Mouse (Mus musculus): ENCODE data around the gene Il10rb. TPM values are rescaled to one million over a fixed set of nuclear protein-coding genes. Genes with fewer than 3 reads are reported as not detected.

Gene Il10rb
- polyA plus RNA-seq, 1 experiment from 2014 or later: 44.8 TPM

DNA sequence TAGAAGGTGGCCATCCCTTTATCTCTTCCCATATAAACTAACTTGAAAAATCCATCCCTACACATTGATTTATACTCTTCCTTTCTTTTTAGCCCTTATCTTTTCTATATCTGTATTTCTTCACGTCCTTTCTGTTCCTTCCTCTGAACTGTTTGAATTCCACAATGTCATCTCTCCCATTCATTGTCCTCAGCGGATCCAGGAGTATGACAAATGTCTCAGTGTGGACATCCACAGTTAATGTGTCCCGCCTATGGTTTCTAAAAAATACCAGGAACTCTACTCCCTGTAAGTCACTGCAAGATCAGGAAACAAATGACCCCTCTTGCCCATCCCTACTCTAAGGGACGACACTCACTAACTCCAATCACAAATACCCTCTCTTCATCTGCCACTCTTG, 21.7 kb upstream of the Il10rb start:
- WGBS: 80% methylated on average over 4 of the region's 4 CpGs
- H3K4me2 ChIP-seq: no peak overlapping the region
- no peak for ATAC-seq (ENCODE audit: extremely low read depth, insufficient number of reproducible peaks, low FRiP score, low TSS enrichment)
- no peak overlapping the region for H3K27ac ChIP-seq (replicated peaks)
- no peaks in the 10 kb centered on the region for H3K9me3 ChIP-seq
- no peak overlapping the region for H3K4me3 ChIP-seq
- H3K4me1 ChIP-seq: peaks cover 23% of the 10 kb centered on the region
- no peaks in the 10 kb centered on the region for H3K27me3 ChIP-seq (replicated peaks)
- H3K36me3 ChIP-seq: peaks cover 64% of the 10 kb centered on the region
- no peak overlapping the region for H3K9ac ChIP-seq

DNA sequence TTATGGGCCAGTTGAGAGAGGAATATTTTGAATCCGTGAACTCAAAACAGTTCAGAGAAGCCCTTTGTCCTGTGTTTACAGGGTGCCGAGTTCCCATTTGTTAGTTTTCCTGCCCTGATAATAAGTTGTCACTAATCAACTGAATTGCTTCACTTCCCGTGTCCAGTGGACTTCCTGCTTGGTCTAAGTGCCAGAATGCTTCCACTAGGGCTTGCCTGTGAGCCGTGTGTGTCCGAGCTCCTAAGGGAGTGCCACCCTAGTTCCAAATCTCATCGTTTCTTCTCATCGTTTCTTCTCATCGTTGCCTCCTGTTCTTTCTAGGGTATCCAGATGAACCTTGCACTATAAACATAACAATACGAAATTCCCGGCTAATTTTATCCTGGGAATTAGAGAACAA, 20.3 kb upstream of the Il10rb start:
- H3K4me3 ChIP-seq: no peak overlapping the region
- no peaks in the 10 kb centered on the region for H3K27me3 ChIP-seq (replicated peaks)
- peaks cover 9% of the 10 kb centered on the region for H3K4me1 ChIP-seq
- peaks cover 77% of the 10 kb centered on the region for H3K36me3 ChIP-seq
- peaks cover 7% of the 10 kb centered on the region; the same call in 1 of the 2 replicates for H3K9me3 ChIP-seq
- H3K27ac ChIP-seq (replicated peaks): peak overlapping the region; percentile 30
- no peak overlapping the region for H3K4me2 ChIP-seq
- no peak for ATAC-seq (ENCODE audit: extremely low read depth, insufficient number of reproducible peaks, low FRiP score, low TSS enrichment)
- WGBS: 41% methylated on average over 10 of the region's 10 CpGs
- H3K9ac ChIP-seq: no peak overlapping the region

GRCm38 (mm10) chr16:91386419-91387120, 19.4 kb upstream of the Il10rb start:
- 88% methylated on average over 10 of the region's 10 CpGs for WGBS
- no peak overlapping the region for H3K4me3 ChIP-seq
- H3K9ac ChIP-seq: no peak overlapping the region
- H3K4me1 ChIP-seq: peaks cover 9% of the 10 kb centered on the region; the same call in 1 of the 2 replicates
- no peak overlapping the region for H3K27ac ChIP-seq (replicated peaks)
- no peak overlapping the region for H3K4me2 ChIP-seq
- H3K27me3 ChIP-seq (replicated peaks): no peaks in the 10 kb centered on the region
- no peak for ATAC-seq (ENCODE audit: extremely low read depth, insufficient number of reproducible peaks, low FRiP score, low TSS enrichment)
- peaks cover 7% of the 10 kb centered on the region; the same call in 1 of the 2 replicates for H3K9me3 ChIP-seq
- H3K36me3 ChIP-seq: peaks cover 80% of the 10 kb centered on the region

GRCm38 (mm10) chr16:91387121-91387486, 18.9 kb upstream of the Il10rb start:
- no peak overlapping the region for H3K4me3 ChIP-seq
- ATAC-seq (ENCODE audit: extremely low read depth, insufficient number of reproducible peaks, low FRiP score, low TSS enrichment): no peak
- no peak overlapping the region for H3K9ac ChIP-seq
- no peak overlapping the region for H3K4me2 ChIP-seq
- H3K4me1 ChIP-seq: peaks cover 9% of the 10 kb centered on the region; the same call in 1 of the 2 replicates
- no peaks in the 10 kb centered on the region for H3K27me3 ChIP-seq (replicated peaks)
- no peak overlapping the region for H3K27ac ChIP-seq (replicated peaks)
- H3K36me3 ChIP-seq: peaks cover 80% of the 10 kb centered on the region
- peaks cover 7% of the 10 kb centered on the region; the same call in 1 of the 2 replicates for H3K9me3 ChIP-seq
- WGBS: 91% methylated on average over 3 of the region's 3 CpGs

- H3K9ac ChIP-seq: no peak overlapping the region
- no peak overlapping the region for H3K27ac ChIP-seq (replicated peaks)
- WGBS: 93% methylated on average over 4 of the region's 4 CpGs
- peaks cover 7% of the 10 kb centered on the region; the same call in 1 of the 2 replicates for H3K9me3 ChIP-seq
- no peaks in the 10 kb centered on the region for H3K27me3 ChIP-seq (replicated peaks)
- no peak for ATAC-seq (ENCODE audit: extremely low read depth, insufficient number of reproducible peaks, low FRiP score, low TSS enrichment)
- H3K4me3 ChIP-seq: no peak overlapping the region
- H3K36me3 ChIP-seq: peaks cover 88% of the 10 kb centered on the region
- no peak overlapping the region for H3K4me2 ChIP-seq
- peaks cover 12% of the 10 kb centered on the region for H3K4me1 ChIP-seq
Measured at GRCm38 (mm10) chr16:91390100-91390499, 15.9 kb upstream of the Il10rb start.

DNA sequence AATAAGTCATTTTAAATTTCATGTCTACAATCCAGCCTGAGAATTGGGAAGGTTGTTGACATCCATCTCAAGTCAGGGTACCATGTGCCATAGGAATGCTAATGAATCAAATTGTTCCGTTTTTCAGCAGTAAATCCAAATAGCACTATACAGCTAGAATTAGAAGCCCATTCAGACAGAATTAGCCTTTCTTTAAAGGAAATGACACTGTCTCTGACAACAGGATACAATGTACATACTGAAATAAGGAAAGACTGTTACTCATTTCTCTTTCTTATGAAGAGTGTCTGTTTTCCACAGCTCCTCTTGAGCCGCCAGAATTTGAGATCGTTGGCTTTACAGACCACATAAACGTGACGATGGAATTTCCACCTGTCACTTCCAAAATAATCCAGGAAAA, 14.5 kb upstream of the Il10rb start, which contains the start of gene Gm21970:
Gene Gm21970, plus strand, starts transcription at position 301 of the 400 bp plus-strand sequence.
- H3K9ac ChIP-seq: no peak within 1 kb of the TSS
- no peak within 1 kb of the TSS for H3K4me3 ChIP-seq
- H3K27me3 ChIP-seq (replicated peaks): no peaks in the 10 kb centered on the region
- no peak within 1 kb of the TSS for H3K27ac ChIP-seq (replicated peaks)
- no peak within 1 kb of the TSS for H3K4me2 ChIP-seq
- 84% methylated on average over 5 of the region's 5 CpGs for WGBS
- peaks cover 8% of the 10 kb centered on the region for H3K4me1 ChIP-seq
- peaks cover 7% of the 10 kb centered on the region; the same call in 1 of the 2 replicates for H3K9me3 ChIP-seq
- no peak for ATAC-seq (ENCODE audit: extremely low read depth, insufficient number of reproducible peaks, low FRiP score, low TSS enrichment)
- peaks cover 92% of the 10 kb centered on the region for H3K36me3 ChIP-seq

DNA sequence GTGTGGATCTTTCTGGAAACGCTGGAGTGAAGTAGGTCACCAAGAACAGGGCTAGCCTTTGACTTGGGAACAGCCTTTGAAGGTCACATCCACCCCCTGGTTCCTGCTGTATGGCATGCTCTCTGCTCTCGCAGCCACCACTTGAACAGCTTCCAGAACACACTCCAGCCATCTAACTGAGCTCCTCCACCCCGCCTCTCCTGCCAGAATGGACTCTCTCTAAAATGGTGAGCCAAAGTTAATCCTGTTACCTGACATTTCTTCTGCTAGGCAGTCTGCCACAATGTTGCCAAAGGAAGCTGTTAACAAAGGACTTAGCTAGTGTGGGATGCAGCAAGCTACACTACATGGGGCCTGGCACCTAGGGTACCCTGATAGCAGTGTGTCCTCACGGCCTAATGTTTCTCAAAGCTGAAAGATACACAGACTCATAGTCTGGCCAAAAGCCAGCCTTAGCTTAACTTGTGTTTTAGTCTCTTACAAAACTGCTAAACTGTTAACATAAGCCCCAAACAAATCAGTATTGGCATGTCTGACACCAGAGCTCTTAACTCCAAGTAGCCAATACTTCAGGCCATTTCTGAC, 11.0 kb upstream of the Il10rb start:
- no peak for ATAC-seq (ENCODE audit: extremely low read depth, insufficient number of reproducible peaks, low FRiP score, low TSS enrichment)
- Histone ChIP-seq H3K4me1 (peaks cover 11% of the 10 kb centered on the region), H3K36me3 (peaks cover 73% of the 10 kb centered on the region), H3K4me2 (no peak overlapping the region), H3K27ac (replicated peaks) (peak overlapping the region; percentile 42), H3K9me3 (0 out of 2 replicates have a peak, but pooled peaks cover 2% of the 10 kb centered on the region), H3K4me3 (no peak overlapping the region), H3K27me3 (replicated peaks) (no peaks in the 10 kb centered on the region), H3K9ac (no peak overlapping the region)
- 45% methylated on average over 4 of the region's 4 CpGs for WGBS

DNA sequence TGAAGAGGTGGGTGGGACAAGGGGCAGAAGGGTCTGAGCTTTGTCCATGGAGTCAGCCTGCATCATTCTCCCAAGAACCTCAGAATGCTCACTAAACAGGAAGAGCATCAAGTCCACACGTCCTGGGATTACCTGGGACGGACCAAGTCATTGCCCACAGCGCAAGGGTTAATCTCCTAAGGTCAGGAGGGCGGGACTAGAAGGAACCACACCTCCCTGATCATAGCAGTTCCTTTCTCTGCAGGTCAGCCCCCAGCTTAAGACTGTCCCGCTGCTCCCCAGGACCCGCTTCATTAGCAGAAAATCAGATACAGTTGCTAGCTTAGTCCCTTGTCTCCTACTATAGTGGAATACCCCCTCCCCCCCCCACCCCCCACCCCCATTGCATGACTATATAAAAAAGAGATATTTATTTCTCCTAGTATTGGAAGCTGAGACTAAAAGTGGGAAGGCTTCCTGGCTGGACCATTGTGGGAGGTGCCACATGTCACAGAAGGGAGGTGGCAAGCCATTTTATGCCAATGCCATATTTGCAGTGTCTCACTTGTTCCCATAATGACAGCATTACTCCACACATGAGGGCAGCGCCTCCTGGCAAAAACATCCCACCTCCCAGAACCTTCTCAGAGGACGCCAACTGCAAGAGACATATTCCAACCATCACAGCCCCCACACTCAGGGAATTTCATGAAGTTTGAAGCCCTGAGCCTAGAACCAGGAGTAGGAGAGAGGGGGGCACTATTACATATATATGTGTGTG, 10.2 kb upstream of the Il10rb start:
- Histone ChIP-seq H3K36me3 (peaks cover 73% of the 10 kb centered on the region), H3K27me3 (replicated peaks) (no peaks in the 10 kb centered on the region), H3K9me3 (no peaks in the 10 kb centered on the region), H3K4me2 (no peak overlapping the region), H3K4me1 (peaks cover 11% of the 10 kb centered on the region), H3K4me3 (no peak overlapping the region), H3K27ac (replicated peaks) (no peak overlapping the region), H3K9ac (no peak overlapping the region)
- WGBS: 60% methylated on average over 8 of the region's 8 CpGs
- ATAC-seq (ENCODE audit: extremely low read depth, insufficient number of reproducible peaks, low FRiP score, low TSS enrichment): no peak

- H3K27me3 ChIP-seq (replicated peaks): no peaks in the 10 kb centered on the region
- no peak overlapping the region for H3K4me3 ChIP-seq
- H3K36me3 ChIP-seq: peaks cover 74% of the 10 kb centered on the region
- H3K4me1 ChIP-seq: peaks cover 11% of the 10 kb centered on the region
- H3K9ac ChIP-seq: no peak overlapping the region
- ATAC-seq (ENCODE audit: extremely low read depth, insufficient number of reproducible peaks, low FRiP score, low TSS enrichment): no peak
- H3K27ac ChIP-seq (replicated peaks): no peak overlapping the region
- 34% methylated on average over 10 of the region's 10 CpGs for WGBS
- H3K9me3 ChIP-seq: no peaks in the 10 kb centered on the region
- H3K4me2 ChIP-seq: no peak overlapping the region
Measured at GRCm38 (mm10) chr16:91396844-91397537, 9.0 kb upstream of the Il10rb start.

DNA sequence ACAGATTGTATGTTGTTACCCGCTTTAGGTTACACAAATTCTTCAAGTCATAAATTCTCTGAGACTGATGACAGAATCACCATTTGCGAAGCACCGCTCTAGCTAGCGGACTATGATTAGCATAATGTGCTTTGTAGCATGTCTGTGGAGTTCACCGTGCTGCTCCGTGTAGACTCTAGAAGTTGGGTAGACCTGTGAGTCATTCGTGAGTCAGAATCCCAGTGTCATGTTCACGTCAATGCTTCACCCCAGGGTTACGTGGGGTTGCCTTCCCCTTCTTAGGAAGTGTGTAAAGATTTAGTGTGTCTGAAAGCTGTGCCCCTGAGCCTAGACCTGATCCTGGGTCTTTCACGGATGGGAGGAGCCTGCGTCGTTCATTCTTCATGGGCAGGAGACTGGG, 7.9 kb upstream of the Il10rb start:
- Histone ChIP-seq H3K27ac (replicated peaks) (no peak overlapping the region), H3K4me3 (no peak overlapping the region), H3K9me3 (no peaks in the 10 kb centered on the region), H3K4me1 (peaks cover 11% of the 10 kb centered on the region), H3K9ac (no peak overlapping the region), H3K36me3 (peaks cover 67% of the 10 kb centered on the region), H3K27me3 (replicated peaks) (no peaks in the 10 kb centered on the region), H3K4me2 (no peak overlapping the region)
- ATAC-seq (ENCODE audit: extremely low read depth, insufficient number of reproducible peaks, low FRiP score, low TSS enrichment): no peak
- 89% methylated on average over 12 of the region's 12 CpGs for WGBS

DNA sequence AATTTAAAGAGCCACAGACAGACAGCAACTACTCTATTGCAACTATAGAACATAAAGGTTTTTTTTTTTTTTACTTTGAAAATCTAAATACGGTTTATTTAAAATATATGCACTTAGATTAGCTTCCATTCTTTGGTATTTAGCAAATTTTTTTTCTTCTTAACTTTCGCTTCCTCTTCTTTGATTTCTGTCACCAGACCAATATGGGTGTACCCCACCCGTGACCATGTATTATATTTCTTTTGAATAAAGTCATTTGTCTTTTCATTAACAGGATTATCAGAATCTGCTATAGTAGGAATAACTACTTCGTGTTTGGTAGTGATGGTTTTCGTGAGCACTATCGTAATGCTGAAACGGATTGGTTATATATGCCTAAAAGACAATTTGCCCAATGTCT, 7.0 kb upstream of the Il10rb start:
- WGBS: 90% methylated on average over 7 of the region's 7 CpGs
- no peaks in the 10 kb centered on the region for H3K27me3 ChIP-seq (replicated peaks)
- H3K27ac ChIP-seq (replicated peaks): no peak overlapping the region
- peaks cover 11% of the 10 kb centered on the region for H3K4me1 ChIP-seq
- ATAC-seq (ENCODE audit: extremely low read depth, insufficient number of reproducible peaks, low FRiP score, low TSS enrichment): no peak
- H3K4me2 ChIP-seq: no peak overlapping the region
- peaks cover 64% of the 10 kb centered on the region for H3K36me3 ChIP-seq
- H3K4me3 ChIP-seq: no peak overlapping the region
- no peaks in the 10 kb centered on the region for H3K9me3 ChIP-seq
- H3K9ac ChIP-seq: no peak overlapping the region

Measured in heart, embryonic 13.5 days (tissue).